Mouse (Mus musculus) stomach, postnatal 0 days (tissue): ENCODE data around the gene Pgam1. TPM values are rescaled to one million over a fixed set of nuclear protein-coding genes. Genes with fewer than 3 reads are reported as not detected.
"Not testable (repeated sequence)": the region's sequence is repeated elsewhere in the genome, so short reads cannot be mapped to it uniquely, and the experiment has no call there.

ENCODE experiments used
- ATAC-seq: fragments of 200-750 bp; cut with Nextera tagmentation; 2 replicates; pipeline ENCODE4 v1.8.0; 2017; ENCODE audit not compliant: low FRiP score, low TSS enrichment
- DNase-seq: peaks from one replicate; pipeline ENCODE4 v3.0.0-alpha.2; 2016; ENCODE audit warnings: low spot score
- H3K27ac ChIP-seq: fragments of 300-500 bp; sonication (generic); replicated peaks from 2 replicates; pipeline ENCODE4 v1.5.1; 2014; ENCODE audit warnings: mild to moderate bottlenecking, control low read depth
- H3K27me3 ChIP-seq: fragments of 300-500 bp; sonication (generic); 2 replicates; pipeline ENCODE4 v1.6.1; 2014; ENCODE audit warnings: low read length; ENCODE audit not compliant: control insufficient read depth, insufficient read depth
- H3K36me3 ChIP-seq: fragments of 300-500 bp; sonication (generic); 2 replicates; pipeline ENCODE4 v1.6.1; 2014; ENCODE audit warnings: low read length, mixed read lengths; ENCODE audit not compliant: control insufficient read depth, insufficient read depth
- H3K4me1 ChIP-seq: fragments of 300-500 bp; sonication (generic); replicated peaks from 2 replicates; pipeline ENCODE4 v1.6.1; 2014; ENCODE audit warnings: antibody characterized with exemption; ENCODE audit not compliant: control insufficient read depth, insufficient read depth
- H3K4me2 ChIP-seq: fragments of 300-500 bp; sonication (generic); replicated peaks from 2 replicates; pipeline ENCODE4 v1.6.1; 2014; ENCODE audit warnings: low read depth, mild to moderate bottlenecking, control low read depth, moderate library complexity
- H3K4me3 ChIP-seq: fragments of 300-500 bp; sonication (generic); 2 replicates; pipeline ENCODE4 v1.5.1; 2014; ENCODE audit warnings: low read depth, low read length, control low read depth
- H3K9ac ChIP-seq: fragments of 300-500 bp; sonication (generic); 2 replicates; pipeline ENCODE4 v1.6.1; 2014; ENCODE audit warnings: mild to moderate bottlenecking, low read length, control low read depth, mixed read lengths
- H3K9me3 ChIP-seq: fragments of 300-500 bp; sonication (generic); 2 replicates; pipeline ENCODE4 v1.6.1; 2016; ENCODE audit warnings: low read length; ENCODE audit not compliant: control insufficient read depth
- CTCF ChIP-seq: IDR thresholded peaks from 2 replicates; pipeline ENCODE4 v1.5.1; 2016; ENCODE audit warnings: antibody characterized with exemption, low read depth, mild to moderate bottlenecking, moderate library complexity
- EP300 ChIP-seq: optimal IDR thresholded peaks from 2 replicates; pipeline ENCODE3; 2016; ENCODE audit warnings: antibody characterized with exemption
- WGBS: fragments of 180-500 bp; shearing (Covaris S2); extraction: QIAGEN DNeasy Blood & Tissue Kit; methylation state at CpG from one replicate; pipeline ENCODE4 v1.1.7; 2014; 5-methylcytosine and 5-hydroxymethylcytosine counted together
- polyA plus RNA-seq: library from polyadenylated mRNA; unstranded; fragments of >200 nt; fragmentation: Nextera tagmentation; extraction: Ambion mirVana; gene quantifications from 2 replicates; pipeline ENCODE4 v1.2.1, GENCODE M21; 2015

The Pgam1 gene
- polyA plus RNA-seq, 1 experiment from 2014 or later: 334 TPM

- no peak for DNase-seq
- peak overlapping the region; percentile 41 for H3K9ac ChIP-seq
- peak overlapping the region; percentile 83 for H3K4me2 ChIP-seq
- H3K4me3 ChIP-seq: peak overlapping the region; percentile 76; the same call in 1 of the 2 replicates
- no peaks in the 10 kb centered on the region for H3K27me3 ChIP-seq
- peaks cover 6% of the 10 kb centered on the region; the same call in 1 of the 2 replicates for H3K4me1 ChIP-seq
- 36% methylated on average over 6 of the region's 6 CpGs for WGBS
- H3K9me3 ChIP-seq: no peaks in the 10 kb centered on the region
- TF ChIP-seq EP300 (no peak), CTCF (no peak)
- ATAC-seq: no peak
- H3K27ac ChIP-seq: no peak overlapping the region
- H3K36me3 ChIP-seq: peaks cover 15% of the 10 kb centered on the region
Measured at GRCm38 (mm10) chr19:41913774-41914591, 2.3 kb downstream of the Pgam1 start.

- H3K36me3 ChIP-seq: peaks cover 18% of the 10 kb centered on the region
- not testable (repeated sequence) for H3K27me3 ChIP-seq, DNase-seq, H3K4me1 ChIP-seq, H3K4me3 ChIP-seq, H3K4me2 ChIP-seq, ATAC-seq, H3K9me3 ChIP-seq, H3K27ac ChIP-seq, H3K9ac ChIP-seq
Measured at GRCm38 (mm10) chr19:41914592-41914882, 2.8 kb downstream of the Pgam1 start.

GRCm38 (mm10) chr19:41915294-41915693 lies 3.6 kb downstream of the Pgam1 start:
- Histone ChIP-seq H3K27ac (no peak overlapping the region), H3K4me3 (no peak overlapping the region), H3K4me1 (peaks cover 6% of the 10 kb centered on the region; the same call in 1 of the 2 replicates), H3K4me2 (no peak overlapping the region), H3K9ac (no peak overlapping the region), H3K9me3 (no peaks in the 10 kb centered on the region), H3K27me3 (no peaks in the 10 kb centered on the region), H3K36me3 (peaks cover 18% of the 10 kb centered on the region)
- TF ChIP-seq CTCF (no peak), EP300 (no peak)
- DNase-seq (no peak), ATAC-seq (no peak)
- 88% methylated on average over 3 of the region's 3 CpGs for WGBS

- WGBS: 84% methylated on average over 4 of the region's 4 CpGs
- no peak overlapping the region for H3K27ac ChIP-seq
- H3K9me3 ChIP-seq: no peaks in the 10 kb centered on the region
- no peaks in the 10 kb centered on the region for H3K27me3 ChIP-seq
- TF ChIP-seq CTCF: no peak
- TF ChIP-seq EP300: no peak
- no peak for DNase-seq
- H3K4me3 ChIP-seq: no peak overlapping the region
- no peak overlapping the region for H3K4me2 ChIP-seq
- peaks cover 6% of the 10 kb centered on the region; the same call in 1 of the 2 replicates for H3K4me1 ChIP-seq
- peaks cover 18% of the 10 kb centered on the region for H3K36me3 ChIP-seq
- H3K9ac ChIP-seq: no peak overlapping the region
- no peak for ATAC-seq
Measured at GRCm38 (mm10) chr19:41916853-41917252, 5.1 kb downstream of the Pgam1 start.

- H3K36me3 ChIP-seq: peaks cover 20% of the 10 kb centered on the region
- 59% methylated on average over 4 of the region's 4 CpGs for whole genome bisulfite sequencing
Measured at GRCm38 (mm10) chr19:41919471-41919870, 7.7 kb downstream of the Pgam1 start.

GRCm38 (mm10) chr19:41920412-41921067 lies 8.8 kb downstream of the Pgam1 start:
- Histone ChIP-seq H3K36me3 (peaks cover 20% of the 10 kb centered on the region), H3K9me3 (no peaks in the 10 kb centered on the region), H3K4me2 (no peak overlapping the region), H3K4me3 (no peak overlapping the region), H3K27me3 (no peaks in the 10 kb centered on the region), H3K9ac (no peak overlapping the region), H3K27ac (no peak overlapping the region), H3K4me1 (no peaks in the 10 kb centered on the region)
- TF ChIP-seq CTCF (no peak), EP300 (no peak)
- DNase-seq (no peak), ATAC-seq (no peak)
- WGBS: 78% methylated on average over 5 of the region's 5 CpGs

More at GRCm38 (mm10) chr19:41919471-41919870, 7.7 kb downstream of the Pgam1 start:
- ATAC-seq (no peak), DNase-seq (no peak)
- Histone ChIP-seq H3K9ac (no peak overlapping the region), H3K27me3 (no peaks in the 10 kb centered on the region), H3K4me1 (no peaks in the 10 kb centered on the region), H3K4me2 (no peak overlapping the region), H3K4me3 (no peak overlapping the region), H3K27ac (no peak overlapping the region), H3K9me3 (no peaks in the 10 kb centered on the region)
- TF ChIP-seq EP300 (no peak), CTCF (no peak)
